Mouse (Mus musculus): Measurements from ENCODE around the gene Kcnt1. TPM values are rescaled to one million over a fixed set of nuclear protein-coding genes. Genes with fewer than 3 reads are reported as not detected.

Gene Kcnt1
- polyA plus RNA-seq, 2 experiments = 0.08 TPM; not detected in 1

GRCm38 (mm10) chr2:25846516-25846915, 17.0 kb upstream of the Kcnt1 start:
- no peak overlapping the region for H3K4me3 ChIP-seq (ENCODE audit: insufficient read depth in 1 of 2, low read depth in 2 of 2, low read length in 2 of 2)
- DNase-seq (ENCODE audit: low read depth in 3 of 3, low spot score in 3 of 3) (no peak), ATAC-seq (ENCODE audit: insufficient read depth) (no peak)
- H3K36me3 ChIP-seq (replicated peaks; ENCODE audit: control insufficient read depth, insufficient read depth, low read depth) = no peaks in the 10 kb centered on the region
- H3K9me3 ChIP-seq (ENCODE audit: control insufficient read depth, low read length) = no peaks in the 10 kb centered on the region
- H3K27ac ChIP-seq = no peak overlapping the region
- TF ChIP-seq CTCF (IDR thresholded peaks at IDR 0.05; ENCODE audit: low read depth) (no peak), EP300 (IDR thresholded peaks at IDR 0.05; ENCODE audit: low read depth) (no peak)
- no peak overlapping the region for H3K4me2 ChIP-seq (ENCODE audit: low read depth)
- no peaks in the 10 kb centered on the region for H3K27me3 ChIP-seq (ENCODE audit: control insufficient read depth, insufficient read depth, low read length)
- 74% methylated on average over 8 of the region's 8 CpGs for WGBS (ENCODE audit: insufficient replicate concordance)
- no peaks in the 10 kb centered on the region for H3K4me1 ChIP-seq (replicated peaks; ENCODE audit: control insufficient read depth in 2 of 2, insufficient read depth in 2 of 2, low read length in 1 of 2)
- H3K9ac ChIP-seq (replicated peaks) = no peak overlapping the region

- H3K36me3 ChIP-seq (replicated peaks; ENCODE audit: control insufficient read depth, insufficient read depth, low read depth) = no peaks in the 10 kb centered on the region
- no peak within 1 kb of the TSS for H3K4me2 ChIP-seq (ENCODE audit: low read depth)
- H3K9ac ChIP-seq (replicated peaks) = no peak within 1 kb of the TSS
- no peaks in the 10 kb centered on the region for H3K4me1 ChIP-seq (replicated peaks; ENCODE audit: control insufficient read depth in 2 of 2, insufficient read depth in 2 of 2, low read length in 1 of 2)
- TF ChIP-seq CTCF (IDR thresholded peaks at IDR 0.05; ENCODE audit: low read depth) = no peak
- no peak for TF ChIP-seq EP300 (IDR thresholded peaks at IDR 0.05; ENCODE audit: low read depth)
- H3K9me3 ChIP-seq (ENCODE audit: control insufficient read depth, low read length) = no peaks in the 10 kb centered on the region
- no peak within 1 kb of the TSS for H3K4me3 ChIP-seq (ENCODE audit: insufficient read depth in 1 of 2, low read depth in 2 of 2, low read length in 2 of 2)
- DNase-seq (ENCODE audit: low read depth in 3 of 3, low spot score in 3 of 3) (no peak), ATAC-seq (ENCODE audit: insufficient read depth) (no peak)
- 57% methylated on average over 13 of the region's 16 CpGs for WGBS (ENCODE audit: insufficient replicate concordance)
- no peak within 1 kb of the TSS for H3K27ac ChIP-seq
- no peaks in the 10 kb centered on the region for H3K27me3 ChIP-seq (ENCODE audit: control insufficient read depth, insufficient read depth, low read length)
Measured at GRCm38 (mm10) chr2:25847226-25847625, 16.3 kb upstream of the Kcnt1 start, which contains the start of gene Sohlh1. Gene Sohlh1, minus strand, starts transcription at chr2:25847248.

GRCm38 (mm10) chr2:25850330-25850729, 13.2 kb upstream of the Kcnt1 start:
- Histone ChIP-seq H3K9ac (replicated peaks) (no peak overlapping the region), H3K27ac (no peak overlapping the region), H3K4me3 (ENCODE audit: insufficient read depth in 1 of 2, low read depth in 2 of 2, low read length in 2 of 2) (no peak overlapping the region), H3K4me2 (ENCODE audit: low read depth) (no peak overlapping the region), H3K9me3 (ENCODE audit: control insufficient read depth, low read length) (no peaks in the 10 kb centered on the region), H3K4me1 (replicated peaks; ENCODE audit: control insufficient read depth in 2 of 2, insufficient read depth in 2 of 2, low read length in 1 of 2) (no peaks in the 10 kb centered on the region), H3K36me3 (replicated peaks; ENCODE audit: control insufficient read depth, insufficient read depth, low read depth) (no peaks in the 10 kb centered on the region), H3K27me3 (ENCODE audit: control insufficient read depth, insufficient read depth, low read length) (no peaks in the 10 kb centered on the region)
- TF ChIP-seq EP300 (IDR thresholded peaks at IDR 0.05; ENCODE audit: low read depth) (no peak), CTCF (IDR thresholded peaks at IDR 0.05; ENCODE audit: low read depth) (peak; percentile 94)
- WGBS (ENCODE audit: insufficient replicate concordance) = 10% methylated on average over 4 of the region's 4 CpGs
- ATAC-seq (ENCODE audit: insufficient read depth) (no peak), DNase-seq (ENCODE audit: low read depth in 3 of 3, low spot score in 3 of 3) (peak in 1 of 3 experiments; percentile 13)

GRCm38 (mm10) chr2:25852626-25853025, 10.9 kb upstream of the Kcnt1 start:
- DNase-seq (ENCODE audit: low read depth in 3 of 3, low spot score in 3 of 3) = no peak
- WGBS (ENCODE audit: insufficient replicate concordance) = 24% methylated on average over 3 of the region's 3 CpGs
- no peak overlapping the region for H3K9ac ChIP-seq (replicated peaks)
- H3K27ac ChIP-seq = no peak overlapping the region
- no peak overlapping the region for H3K4me2 ChIP-seq (ENCODE audit: low read depth)
- no peak for TF ChIP-seq EP300 (IDR thresholded peaks at IDR 0.05; ENCODE audit: low read depth)
- TF ChIP-seq CTCF (IDR thresholded peaks at IDR 0.05; ENCODE audit: low read depth) = no peak
- no peaks in the 10 kb centered on the region for H3K36me3 ChIP-seq (replicated peaks; ENCODE audit: control insufficient read depth, insufficient read depth, low read depth)
- no peaks in the 10 kb centered on the region for H3K4me1 ChIP-seq (replicated peaks; ENCODE audit: control insufficient read depth in 2 of 2, insufficient read depth in 2 of 2, low read length in 1 of 2)
- H3K4me3 ChIP-seq (ENCODE audit: insufficient read depth in 1 of 2, low read depth in 2 of 2, low read length in 2 of 2) = no peak overlapping the region
- no peaks in the 10 kb centered on the region for H3K9me3 ChIP-seq (ENCODE audit: control insufficient read depth, low read length)
- H3K27me3 ChIP-seq (ENCODE audit: control insufficient read depth, insufficient read depth, low read length) = no peaks in the 10 kb centered on the region
- ATAC-seq (ENCODE audit: insufficient read depth) = no peak

GRCm38 (mm10) chr2:25853998-25854397, 9.5 kb upstream of the Kcnt1 start:
- 58% methylated on average over 5 of the region's 5 CpGs for WGBS (ENCODE audit: insufficient replicate concordance)
- DNase-seq (ENCODE audit: low read depth in 3 of 3, low spot score in 3 of 3) (no peak), ATAC-seq (ENCODE audit: insufficient read depth) (no peak)
- no peak overlapping the region for H3K4me3 ChIP-seq (ENCODE audit: insufficient read depth in 1 of 2, low read depth in 2 of 2, low read length in 2 of 2)
- no peak overlapping the region for H3K4me2 ChIP-seq (ENCODE audit: low read depth)
- H3K9ac ChIP-seq (replicated peaks) = no peak overlapping the region
- H3K4me1 ChIP-seq (replicated peaks; ENCODE audit: control insufficient read depth in 2 of 2, insufficient read depth in 2 of 2, low read length in 1 of 2) = no peaks in the 10 kb centered on the region
- H3K9me3 ChIP-seq (ENCODE audit: control insufficient read depth, low read length) = no peaks in the 10 kb centered on the region
- no peak overlapping the region for H3K27ac ChIP-seq
- no peak for TF ChIP-seq CTCF (IDR thresholded peaks at IDR 0.05; ENCODE audit: low read depth)
- TF ChIP-seq EP300 (IDR thresholded peaks at IDR 0.05; ENCODE audit: low read depth) = no peak
- no peaks in the 10 kb centered on the region for H3K27me3 ChIP-seq (ENCODE audit: control insufficient read depth, insufficient read depth, low read length)
- H3K36me3 ChIP-seq (replicated peaks; ENCODE audit: control insufficient read depth, insufficient read depth, low read depth) = no peaks in the 10 kb centered on the region
